Mouse (Mus musculus) thymus, postnatal 0 days (tissue): ENCODE measurements around the gene Prx. TPM values are rescaled to one million over a fixed set of nuclear protein-coding genes. Genes with fewer than 3 reads are reported as not detected.

Experiments
- DNase-seq: peaks from one replicate; pipeline ENCODE4 v3.0.0-alpha.2; 2015; ENCODE audit warnings: low spot score
- polyA plus RNA-seq: library from polyadenylated mRNA; unstranded; fragments of >200 nt; fragmentation: Nextera tagmentation; extraction: Ambion mirVana; gene quantifications from 2 replicates; pipeline ENCODE4 v1.2.1, GENCODE M21; 2015

The Prx gene
- polyA plus RNA-seq, 1 experiment from 2014 or later, result 1.2 TPM

- no peak for DNase-seq
Observed at GRCm38 (mm10) chr7:27520599-27520998, 21.5 kb downstream of the Prx start.

DNA sequence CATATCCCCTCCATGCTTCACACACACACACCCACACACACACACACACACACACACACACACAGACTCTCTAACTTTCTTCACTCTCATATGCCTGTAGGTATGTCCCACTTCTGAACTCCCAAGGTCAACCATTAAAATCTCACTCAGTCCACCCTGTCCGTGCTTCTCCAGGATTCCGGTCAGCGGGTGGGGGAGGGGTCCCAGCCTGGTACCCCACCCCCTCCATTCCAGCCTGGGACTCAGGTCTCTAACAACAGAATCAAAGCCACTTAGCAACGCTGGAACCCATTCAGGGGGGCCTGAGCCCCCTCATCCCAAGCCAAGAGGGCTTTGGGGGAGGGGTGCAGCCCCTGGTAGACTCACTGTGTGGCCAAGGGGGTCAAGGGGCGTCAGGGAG is 23.8 kb downstream of the Prx start, which contains the start of gene Hipk4:
Gene Hipk4, plus strand, starts transcription at position 301 of the 400 bp plus-strand sequence.
- DNase-seq, result no peak

- no peak for DNase-seq
Observed at GRCm38 (mm10) chr7:27523805-27524204, 24.7 kb downstream of the Prx start.

GRCm38 (mm10) chr7:27526039-27526827 is 27.1 kb downstream of the Prx start:
- peak; percentile 73 for DNase-seq

GRCm38 (mm10) chr7:27529070-27529469 is 29.9 kb downstream of the Prx start:
- DNase-seq, result no peak

- no peak for DNase-seq
Observed at GRCm38 (mm10) chr7:27530937-27531336, 31.8 kb downstream of the Prx start.

DNA sequence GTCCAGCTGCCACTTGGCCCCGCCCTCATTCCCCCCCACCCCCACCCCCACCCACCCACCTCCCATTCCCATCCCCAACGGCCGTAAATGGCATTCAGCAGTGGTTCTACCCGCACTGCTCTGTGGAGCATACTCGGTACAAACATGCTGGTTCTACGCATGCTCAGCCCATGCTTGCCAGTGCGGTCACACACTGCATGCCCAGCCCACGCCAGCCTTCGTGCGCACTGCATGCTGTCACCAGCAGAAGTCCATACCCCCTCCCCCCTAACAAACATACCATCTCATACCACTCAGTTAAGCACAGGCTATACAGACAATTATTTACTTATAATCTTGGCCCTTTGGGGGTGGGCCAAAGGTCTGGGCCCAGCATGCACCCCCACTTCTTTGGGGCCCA is 32.6 kb downstream of the Prx start:
- no peak for DNase-seq

- no peak for DNase-seq
Observed at GRCm38 (mm10) chr7:27532480-27533050, 33.4 kb downstream of the Prx start.

DNA sequence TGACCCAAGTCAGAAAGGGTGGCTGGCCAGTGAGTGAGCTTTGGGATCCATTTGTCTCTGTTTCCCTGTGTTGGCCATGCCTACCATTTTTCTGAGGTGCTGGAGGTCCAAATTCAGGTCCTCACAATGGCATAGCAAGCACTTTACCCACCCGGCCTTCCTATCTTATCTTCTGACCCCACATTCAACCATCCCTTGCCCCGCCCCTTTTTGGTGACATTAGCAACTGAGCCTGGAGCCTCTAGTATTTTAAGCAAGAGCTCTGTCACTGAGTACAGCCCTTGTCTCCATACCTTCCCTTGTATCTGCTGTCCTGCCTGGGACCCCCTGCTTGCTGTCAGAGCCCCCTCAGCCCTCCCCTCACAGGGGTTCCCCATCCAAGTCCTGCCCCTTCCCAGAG is 36.3 kb downstream of the Prx start:
- DNase-seq, result no peak

GRCm38 (mm10) chr7:27536618-27537017 is 37.5 kb downstream of the Prx start:
- DNase-seq, result no peak

GRCm38 (mm10) chr7:27537998-27538397 is 38.9 kb downstream of the Prx start:
- no peak for DNase-seq

DNA sequence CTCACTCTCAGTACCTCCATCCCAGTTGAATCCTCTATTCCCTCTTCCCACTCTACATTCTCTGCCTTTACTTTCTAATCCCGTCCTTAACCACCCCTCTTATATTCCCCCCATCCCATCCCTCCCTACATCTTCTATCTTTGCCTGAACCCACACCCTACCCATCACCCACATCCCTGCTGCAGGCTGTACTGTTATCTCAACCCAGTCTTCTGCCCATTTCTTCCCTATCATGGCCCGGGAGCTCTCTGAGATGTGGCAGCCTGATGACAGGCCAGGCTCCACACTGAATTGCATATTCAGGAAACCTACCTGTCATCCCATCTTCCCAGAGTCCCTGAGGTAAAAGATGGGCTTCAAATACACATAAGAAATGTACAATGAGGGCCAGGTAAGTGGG is 39.7 kb downstream of the Prx start:
- DNase-seq, result no peak

- DNase-seq, result no peak
Observed at GRCm38 (mm10) chr7:27540521-27540920, 41.4 kb downstream of the Prx start.

- peak; percentile 13 for DNase-seq
Observed at GRCm38 (mm10) chr7:27540935-27541334, 41.8 kb downstream of the Prx start.

- DNase-seq, result peak; percentile 96
Observed at GRCm38 (mm10) chr7:27541431-27541830, 42.3 kb downstream of the Prx start.

DNA sequence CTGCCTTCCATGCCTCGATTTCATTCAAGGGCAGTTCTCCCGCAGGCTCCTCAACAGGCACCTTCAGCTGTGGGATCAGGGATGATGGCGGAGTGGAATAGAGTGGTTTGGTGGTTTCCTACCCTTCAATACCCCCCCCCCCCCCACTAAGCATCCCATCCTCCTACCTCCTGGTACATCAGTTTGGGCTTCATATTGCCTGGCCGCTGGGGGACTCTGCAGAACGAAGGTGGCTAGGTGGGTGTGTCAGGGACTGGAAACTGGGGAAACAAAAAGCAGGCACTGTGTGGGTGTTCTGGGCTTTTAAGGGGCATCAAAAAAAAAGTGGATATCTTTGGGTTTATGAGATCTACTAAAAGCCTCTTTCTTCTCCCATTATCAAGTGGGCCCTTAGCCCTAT is 42.8 kb downstream of the Prx start:
- DNase-seq, result peak; percentile 21

- DNase-seq, result peak; percentile 93
Observed at GRCm38 (mm10) chr7:27542392-27543033, 43.4 kb downstream of the Prx start.

GRCm38 (mm10) chr7:27543065-27543464 is 43.9 kb downstream of the Prx start:
- DNase-seq, result no peak

DNA sequence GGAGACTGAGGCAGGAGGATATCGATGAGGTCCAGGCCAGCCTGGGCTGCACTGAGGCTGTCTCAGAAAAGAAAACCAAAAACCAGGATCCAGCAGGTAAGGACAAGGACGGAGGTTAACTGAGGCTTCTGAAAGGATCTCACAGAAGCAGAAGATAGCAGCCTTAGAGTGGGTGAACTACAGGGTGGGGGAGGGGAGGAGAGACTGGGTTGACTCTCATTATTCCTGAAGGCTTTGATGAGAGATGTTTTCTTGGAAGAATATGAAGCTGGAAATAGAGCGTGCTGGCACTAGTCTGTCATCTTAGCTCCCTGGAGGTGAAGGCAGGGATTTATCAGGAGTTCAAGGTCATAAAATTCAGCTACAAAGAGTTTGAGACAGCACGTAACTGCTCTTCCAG is 44.7 kb downstream of the Prx start:
- no peak for DNase-seq

- DNase-seq, result peak; percentile 93
Observed at GRCm38 (mm10) chr7:27544675-27545370, 45.7 kb downstream of the Prx start.

GRCm38 (mm10) chr7:27549597-27549996 is 50.5 kb downstream of the Prx start:
- no peak for DNase-seq

DNA sequence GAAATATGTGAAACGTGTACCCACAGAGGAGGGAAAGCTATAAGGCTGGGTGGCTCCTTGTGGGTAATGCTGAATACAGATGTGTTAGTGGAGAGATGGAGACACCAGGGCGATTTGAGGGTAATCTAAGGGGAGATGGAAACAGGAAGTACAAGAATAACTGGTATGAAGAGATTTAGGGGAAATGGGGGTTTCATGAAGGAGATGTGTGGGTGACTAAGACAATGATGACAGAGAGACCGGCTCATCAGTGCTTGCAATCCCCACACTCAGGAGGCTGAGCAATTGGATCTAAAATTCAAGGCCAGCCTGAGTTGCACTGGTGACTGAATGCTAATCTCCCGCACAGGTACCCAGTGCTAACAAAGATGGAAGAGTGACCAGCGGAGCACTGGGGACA is 52.9 kb downstream of the Prx start:
- DNase-seq, result no peak
